In genomic region chr13:41235181-41235580, GRCm38 (mm10) we compare ENCODE assay signal across 41 mouse cellular contexts. TPM values are rescaled to one million over a fixed set of nuclear protein-coding genes. Genes with fewer than 3 reads are reported as not detected.
"Had no signal": no experiment of that assay in that cellular context is flagged by ENCODE, and none has a peak within 500 bp of the region (broad histone marks: within the 10 kb centered on the region; RNA-seq: fewer than 3 reads in every experiment).

No protein-coding gene starts in this region.

- H3K4me3 ChIP-seq: heart, embryonic 10.5 days; heart, embryonic 12.5 days; heart, embryonic 13.5 days; heart, embryonic 15.5 days; hindbrain, embryonic 10.5 days; hindbrain, embryonic 12.5 days; hindbrain, embryonic 13.5 days; hindbrain, embryonic 15.5 days; layer of hippocampus, adult 2 months had no signal

- H3K36me3 ChIP-seq: heart, embryonic 10.5 days; heart, embryonic 12.5 days; heart, embryonic 13.5 days; heart, embryonic 15.5 days; hindbrain, embryonic 10.5 days; hindbrain, embryonic 12.5 days; hindbrain, embryonic 13.5 days; hindbrain, embryonic 15.5 days; intestine, embryonic 15.5 days; kidney, embryonic 15.5 days had no signal

- H3K27ac ChIP-seq: heart, embryonic 10.5 days; heart, embryonic 13.5 days; heart, embryonic 15.5 days; hindbrain, embryonic 10.5 days; hindbrain, embryonic 12.5 days; hindbrain, embryonic 13.5 days; hindbrain, embryonic 14.5 days; hindbrain, embryonic 15.5 days; hindbrain, postnatal 0 days; intestine, embryonic 15.5 days; kidney, embryonic 15.5 days; layer of hippocampus, adult 2 months had no signal

- H3K9ac ChIP-seq: heart, embryonic 12.5 days; heart, embryonic 13.5 days; heart, embryonic 15.5 days; hindbrain, embryonic 12.5 days; hindbrain, embryonic 13.5 days; hindbrain, embryonic 14.5 days; hindbrain, embryonic 15.5 days; intestine, embryonic 15.5 days; kidney, embryonic 15.5 days had no signal

- H3K9me3 ChIP-seq: heart, embryonic 10.5 days; heart, embryonic 12.5 days; heart, embryonic 13.5 days; heart, embryonic 15.5 days; hindbrain, embryonic 10.5 days; hindbrain, embryonic 12.5 days; hindbrain, embryonic 13.5 days; hindbrain, embryonic 15.5 days; intestine, embryonic 15.5 days; kidney, embryonic 15.5 days had no signal

- H3K4me2 ChIP-seq: heart, embryonic 11.5 days; heart, embryonic 12.5 days; heart, embryonic 13.5 days; heart, embryonic 15.5 days; hindbrain, embryonic 12.5 days; hindbrain, embryonic 13.5 days; hindbrain, embryonic 14.5 days; hindbrain, embryonic 15.5 days; intestine, embryonic 15.5 days had no signal

- DNase-seq: heart, postnatal 10 days; heart, postnatal 36 days; heart, postnatal 4 days; layer of hippocampus, adult 9-11 months; layer of hippocampus, postnatal 36 days had no signal

- H3K4me1 ChIP-seq: heart, embryonic 10.5 days; heart, embryonic 12.5 days; heart, embryonic 13.5 days; heart, embryonic 15.5 days; hindbrain, embryonic 10.5 days; hindbrain, embryonic 12.5 days; hindbrain, embryonic 13.5 days; hindbrain, embryonic 15.5 days; intestine, embryonic 15.5 days; kidney, embryonic 15.5 days had no signal

- H3K27me3 ChIP-seq: heart, embryonic 15.5 days; intestine, embryonic 15.5 days had no signal

- ATAC-seq: hindbrain, embryonic 16.5 days; hindbrain, postnatal 0 days; inflammation-experienced regulatory T-cells, adult 6 months had no signal

RNA-seq across cellular contexts. Expression of gene Elovl2, which starts 15.0 kb away (rescaled TPM):
- polyA plus RNA-seq: inflammation-experienced regulatory T-cells, adult 6 months had no signal

RNA-seq across cellular contexts. Expression of gene Gm17364, which starts 38.6 kb away (rescaled TPM):
- total RNA-seq: heart, adult 8-10 months; heart, postnatal 10 days; heart, postnatal 25 days; heart, postnatal 36 days; heart, postnatal 4 days; hematopoietic stem cell, adult 5-6 weeks; hindbrain, postnatal 0 days; layer of hippocampus, adult 18-20 months; layer of hippocampus, adult 2 months; layer of hippocampus, adult 8-10 months; layer of hippocampus, postnatal 10 days; layer of hippocampus, postnatal 14 days; layer of hippocampus, postnatal 25 days; layer of hippocampus, postnatal 36 days had no signal
- polyA plus RNA-seq: heart, embryonic 10.5 days; heart, embryonic 11.5 days; heart, embryonic 12.5 days; heart, embryonic 13.5 days; heart, embryonic 14.5 days; heart, embryonic 15.5 days; heart, embryonic 16.5 days; heart, postnatal 0 days; hindbrain, embryonic 10.5 days; hindbrain, embryonic 11.5 days; hindbrain, embryonic 12.5 days; hindbrain, embryonic 13.5 days; hindbrain, embryonic 14.5 days; hindbrain, embryonic 15.5 days; hindbrain, embryonic 16.5 days; hindbrain, postnatal 0 days; inflammation-experienced regulatory T-cells, adult 6 months; intestine, embryonic 14.5 days; intestine, embryonic 15.5 days; intestine, embryonic 16.5 days; intestine, postnatal 0 days; kidney, adult 2 months; kidney, embryonic 14.5 days; kidney, embryonic 15.5 days; kidney, embryonic 16.5 days; kidney, postnatal 0 days; large intestine, adult 2 months had no signal
